Mouse (Mus musculus) ES-Bruce4 (cell line): ENCODE data around the gene Sergef. TPM values are rescaled to one million over a fixed set of nuclear protein-coding genes. Genes with fewer than 3 reads are reported as not detected.

Experiments used
- H3K27ac ChIP-seq: 2 replicates; pipeline ENCODE4 v1.5.1; 2012; ENCODE audit warnings: low read length, inconsistent platforms; ENCODE audit not compliant: insufficient read depth
- H3K27me3 ChIP-seq: 2 replicates; pipeline ENCODE4 v1.6.1; 2012; ENCODE audit warnings: mild to moderate bottlenecking, low read length, inconsistent platforms; ENCODE audit not compliant: control insufficient read depth, poor library complexity, insufficient read depth, severe bottlenecking
- H3K36me3 ChIP-seq: 2 replicates; pipeline ENCODE4 v1.6.1; 2012; ENCODE audit warnings: inconsistent platforms, mild to moderate bottlenecking, low read length, moderate library complexity; ENCODE audit not compliant: control insufficient read depth, poor library complexity, insufficient read depth, severe bottlenecking
- H3K4me1 ChIP-seq: one replicate; pipeline ENCODE4 v1.8.1; 2011; ENCODE audit warnings: low read length; ENCODE audit not compliant: control insufficient read depth, insufficient read depth
- H3K4me3 ChIP-seq: 2 replicates; pipeline ENCODE4 v1.5.1; 2011; ENCODE audit warnings: low read depth, mild to moderate bottlenecking, low read length
- H3K9ac ChIP-seq: 2 replicates; pipeline ENCODE4 v1.6.1; 2012; ENCODE audit warnings: low read depth, mild to moderate bottlenecking, inconsistent platforms; ENCODE audit not compliant: poor library complexity, severe bottlenecking
- H3K9me3 ChIP-seq: replicated peaks from 2 replicates; pipeline ENCODE4 v1.6.1; 2012; ENCODE audit warnings: mild to moderate bottlenecking, low read length, inconsistent platforms; ENCODE audit not compliant: control insufficient read depth, poor library complexity, insufficient read depth, severe bottlenecking
- CTCF ChIP-seq: IDR thresholded peaks from one replicate; pipeline ENCODE4 v1.8.1; 2011; ENCODE audit warnings: low read depth, low read length
- EP300 ChIP-seq: IDR thresholded peaks from 2 replicates; pipeline ENCODE4 v1.6.1; 2011; ENCODE audit warnings: low read depth, low read length; ENCODE audit not compliant: insufficient read depth
- POLR2A ChIP-seq: IDR thresholded peaks from one replicate; pipeline ENCODE4 v1.8.1; 2011; ENCODE audit warnings: low read length; ENCODE audit not compliant: insufficient read depth
- polyA plus RNA-seq: library from polyadenylated mRNA; stranded (reverse); fragments of >200 nt; gene quantifications from 2 replicates; pipeline ENCODE4 v1.2.4, GENCODE M21; 2011; ENCODE audit warnings: low read depth; ENCODE audit not compliant: missing spikeins, insufficient read depth, insufficient read length

Gene Sergef
- polyA plus RNA-seq, 1 experiment: 5.8 TPM

DNA sequence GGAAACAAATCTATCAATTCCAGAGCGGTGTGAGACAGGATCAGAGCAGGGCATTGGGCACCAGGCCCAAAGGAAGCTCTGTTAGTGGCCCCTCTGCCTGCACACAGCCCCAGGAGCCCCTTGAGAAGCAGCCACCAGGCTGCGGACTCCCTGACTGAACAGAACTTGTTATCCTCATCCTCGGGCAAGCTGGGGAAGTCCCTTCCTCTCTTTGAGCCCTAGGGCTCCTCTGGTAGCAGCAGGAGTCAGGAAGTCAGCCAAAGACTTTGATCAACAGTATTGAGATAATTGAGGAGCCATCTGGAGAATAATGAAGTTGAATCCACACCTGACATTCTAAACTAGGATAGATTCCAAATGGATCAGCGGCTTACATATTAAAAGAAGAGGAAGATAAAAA is 135.4 kb downstream of the Sergef start:
- TF ChIP-seq EP300 (no peak), CTCF (no peak), POLR2A (no peak)
- Histone ChIP-seq H3K4me3 (no peak overlapping the region), H3K9ac (no peak overlapping the region), H3K27me3 (no peaks in the 10 kb centered on the region), H3K4me1 (no peaks in the 10 kb centered on the region), H3K9me3 (no peaks in the 10 kb centered on the region), H3K36me3 (no peaks in the 10 kb centered on the region), H3K27ac (no peak overlapping the region)

DNA sequence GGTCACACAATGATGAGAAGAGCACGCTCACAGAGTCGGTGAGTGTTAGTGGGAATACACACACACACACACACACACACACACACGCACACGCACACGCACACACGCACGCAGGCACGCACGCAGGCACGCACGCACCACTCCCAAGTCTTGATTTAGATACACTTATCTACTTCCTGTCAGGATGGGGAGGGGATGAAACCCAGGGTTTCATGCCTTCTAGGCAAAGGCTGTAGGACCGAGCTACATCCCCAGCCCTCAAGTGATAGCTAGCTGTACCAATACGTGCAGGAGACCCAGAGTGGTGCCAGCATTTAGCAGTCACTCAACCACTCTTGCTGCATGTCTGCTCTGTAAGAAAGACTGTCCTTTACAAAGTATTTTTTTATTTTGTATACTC is 137.0 kb downstream of the Sergef start:
- Histone ChIP-seq H3K9ac (no peak overlapping the region), H3K36me3 (no peaks in the 10 kb centered on the region), H3K27ac (no peak overlapping the region), H3K4me1 (no peaks in the 10 kb centered on the region), H3K4me3 (no peak overlapping the region), H3K9me3 (no peaks in the 10 kb centered on the region), H3K27me3 (no peaks in the 10 kb centered on the region)
- TF ChIP-seq EP300 (no peak), POLR2A (no peak), CTCF (no peak)

DNA sequence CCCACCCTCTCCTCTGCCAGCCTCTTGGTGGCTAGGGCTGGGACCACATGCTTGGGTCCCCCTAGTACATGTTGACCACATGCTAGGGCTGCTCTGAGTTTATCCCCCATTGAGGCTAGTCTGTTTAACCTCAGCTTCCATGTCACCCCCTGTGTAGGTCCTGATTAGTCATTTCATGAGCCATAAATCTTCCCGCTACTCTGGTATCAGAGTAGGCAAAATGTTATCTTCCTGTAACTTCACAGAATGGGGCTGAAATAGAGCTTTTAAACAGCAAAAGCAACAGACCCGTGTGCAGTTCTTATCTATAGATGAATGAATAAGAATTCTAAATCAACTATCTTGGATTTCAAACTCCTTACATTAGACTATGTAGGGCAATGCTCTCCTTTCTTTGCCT is 138.1 kb downstream of the Sergef start:
- Histone ChIP-seq H3K36me3 (no peaks in the 10 kb centered on the region), H3K9ac (no peak overlapping the region), H3K4me3 (no peak overlapping the region), H3K27ac (no peak overlapping the region), H3K27me3 (no peaks in the 10 kb centered on the region), H3K9me3 (no peaks in the 10 kb centered on the region), H3K4me1 (no peaks in the 10 kb centered on the region)
- TF ChIP-seq POLR2A (no peak), EP300 (no peak), CTCF (no peak)

DNA sequence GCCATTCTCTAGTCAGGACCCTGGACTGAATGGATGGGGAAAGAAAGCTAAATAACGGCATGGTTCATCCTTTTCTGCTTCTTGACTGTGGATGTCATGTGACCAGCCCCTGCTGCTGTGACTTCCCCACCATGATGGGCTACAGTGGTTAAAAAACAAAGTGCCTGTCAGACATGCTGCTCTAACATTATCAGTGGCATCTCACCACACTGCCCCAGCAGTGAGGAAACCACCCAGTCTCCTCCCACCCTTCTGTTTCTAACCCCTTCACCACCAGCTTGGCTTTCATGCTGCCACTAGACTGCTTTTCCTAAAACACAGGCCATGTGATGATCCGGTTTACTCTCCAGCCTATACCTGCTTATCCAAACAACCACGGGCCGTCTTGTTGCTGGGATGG is 140.0 kb downstream of the Sergef start:
- Histone ChIP-seq H3K4me1 (no peaks in the 10 kb centered on the region), H3K9me3 (no peaks in the 10 kb centered on the region), H3K36me3 (no peaks in the 10 kb centered on the region), H3K27ac (no peak overlapping the region), H3K4me3 (no peak overlapping the region), H3K9ac (no peak overlapping the region), H3K27me3 (no peaks in the 10 kb centered on the region)
- TF ChIP-seq CTCF: no peak
- TF ChIP-seq EP300: no peak
- TF ChIP-seq POLR2A: no peak

DNA sequence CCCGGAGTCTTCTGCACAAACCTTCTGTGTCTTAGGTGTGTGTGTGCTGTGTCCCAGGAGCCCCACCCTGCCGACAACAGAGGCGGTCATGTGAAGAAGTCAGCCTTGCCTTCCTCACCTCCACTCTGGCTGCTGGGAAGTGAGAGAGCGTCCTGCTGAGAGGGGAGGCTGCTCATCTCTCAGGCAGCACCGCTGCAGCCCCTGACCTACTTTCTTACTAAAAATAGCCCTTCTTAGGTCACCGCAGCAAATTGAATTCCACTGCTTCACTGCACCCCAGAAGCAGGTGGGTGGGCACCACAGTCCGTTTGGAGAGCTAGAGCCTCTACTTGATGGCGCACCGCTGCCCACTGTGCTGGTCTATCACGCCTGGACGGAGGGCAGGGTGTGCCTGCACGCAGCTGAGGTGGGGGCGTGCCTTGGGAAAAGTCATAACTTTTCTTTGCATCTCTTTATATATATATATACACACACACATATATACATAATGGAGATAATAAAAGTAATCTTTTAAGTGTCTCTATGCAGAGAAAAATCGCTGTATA is 147.4 kb downstream of the Sergef start:
- Histone ChIP-seq H3K27ac (no peak overlapping the region), H3K4me3 (no peak overlapping the region), H3K9ac (no peak overlapping the region), H3K36me3 (no peaks in the 10 kb centered on the region), H3K4me1 (no peaks in the 10 kb centered on the region), H3K27me3 (no peaks in the 10 kb centered on the region), H3K9me3 (no peaks in the 10 kb centered on the region)
- TF ChIP-seq CTCF: no peak
- no peak for TF ChIP-seq EP300
- TF ChIP-seq POLR2A: no peak

DNA sequence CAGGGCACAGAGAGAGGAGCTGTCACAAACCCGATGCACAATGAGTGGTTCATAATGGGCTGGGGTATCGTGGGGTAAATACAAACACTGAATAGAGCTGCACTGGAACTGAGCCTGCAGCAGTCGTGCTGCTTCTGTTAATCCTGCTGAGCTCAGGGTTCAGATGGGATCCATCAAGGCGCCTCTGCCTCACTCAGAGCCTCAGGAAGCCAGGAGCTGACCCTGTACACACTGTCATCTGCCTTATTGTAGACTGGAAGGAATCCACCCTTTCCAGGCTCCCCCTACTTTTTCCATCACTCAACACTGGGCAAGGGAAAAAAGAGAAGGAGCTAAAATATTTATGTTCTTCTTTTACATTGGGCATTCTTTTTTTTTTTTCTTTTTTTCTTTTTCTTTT is 152.3 kb downstream of the Sergef start:
- no peaks in the 10 kb centered on the region for H3K36me3 ChIP-seq
- no peak for TF ChIP-seq POLR2A
- no peak for TF ChIP-seq EP300
- TF ChIP-seq CTCF: no peak
- no peak overlapping the region for H3K4me3 ChIP-seq
- no peak overlapping the region for H3K27ac ChIP-seq
- no peaks in the 10 kb centered on the region for H3K27me3 ChIP-seq
- H3K9me3 ChIP-seq: no peaks in the 10 kb centered on the region
- H3K4me1 ChIP-seq: no peaks in the 10 kb centered on the region
- no peak overlapping the region for H3K9ac ChIP-seq
